Mouse (Mus musculus) limb, embryonic 13.5 days (tissue): ENCODE data around the gene Lipa. TPM values are rescaled to one million over a fixed set of nuclear protein-coding genes. Genes with fewer than 3 reads are reported as not detected.

Experiments used
- ATAC-seq: fragments of 200-750 bp; cut with Nextera tagmentation; 2 replicates; pipeline ENCODE4 v1.8.0; 2017; ENCODE audit warnings: low read depth, moderate number of reproducible peaks, moderate TSS enrichment; ENCODE audit not compliant: low FRiP score
- H3K27ac ChIP-seq: fragments of 300-500 bp; sonication (generic); 2 replicates; pipeline ENCODE4 v1.5.1; 2015; ENCODE audit warnings: inconsistent platforms, mild to moderate bottlenecking, moderate library complexity
- H3K27me3 ChIP-seq: fragments of 300-500 bp; sonication (generic); 2 replicates; pipeline ENCODE4 v1.6.1; 2015; ENCODE audit warnings: mild to moderate bottlenecking, inconsistent platforms
- H3K36me3 ChIP-seq: fragments of 300-500 bp; sonication (generic); 2 replicates; pipeline ENCODE4 v1.6.1; 2015; ENCODE audit warnings: inconsistent platforms, mild to moderate bottlenecking, moderate library complexity
- H3K4me1 ChIP-seq: fragments of 300-500 bp; sonication (generic); 2 replicates; pipeline ENCODE4 v1.6.1; 2015; ENCODE audit warnings: inconsistent platforms
- H3K4me2 ChIP-seq: fragments of 300-500 bp; sonication (generic); replicated peaks from 2 replicates; pipeline ENCODE4 v1.6.1; 2015; ENCODE audit warnings: inconsistent platforms, mild to moderate bottlenecking, moderate library complexity
- H3K4me3 ChIP-seq: fragments of 300-500 bp; sonication (generic); 2 replicates; pipeline ENCODE4 v1.5.1; 2015; ENCODE audit warnings: moderate library complexity, mild to moderate bottlenecking, inconsistent platforms
- H3K9ac ChIP-seq: fragments of 300-500 bp; sonication (generic); 2 replicates; pipeline ENCODE4 v1.6.1; 2015; ENCODE audit warnings: mild to moderate bottlenecking, inconsistent platforms
- H3K9me3 ChIP-seq: fragments of 300-500 bp; sonication (generic); 2 replicates; pipeline ENCODE4 v1.6.1; 2016; ENCODE audit warnings: inconsistent platforms
- WGBS: fragments of 180-500 bp; shearing (Covaris S2); methylation state at CpG from one replicate; pipeline ENCODE4 v1.1.7; 2015; 5-methylcytosine and 5-hydroxymethylcytosine counted together
- polyA plus RNA-seq: library from polyadenylated mRNA; unstranded; fragments of >200 nt; fragmentation: Nextera tagmentation; extraction: Ambion mirVana; gene quantifications from 2 replicates; pipeline ENCODE4 v1.2.1, GENCODE M21; 2015

Gene Lipa
- 42.0 and 46.0 TPM in 2 replicates for polyA plus RNA-seq

- peaks cover 16% of the 10 kb centered on the region for H3K4me1 ChIP-seq
- WGBS: under 1% methylated on average over 29 of the region's 29 CpGs
- no peaks in the 10 kb centered on the region for H3K9me3 ChIP-seq
- H3K4me2 ChIP-seq: peak within 1 kb of the TSS; percentile 83
- peak within 1 kb of the TSS; percentile 23; the same call in 1 of the 2 replicates for H3K27ac ChIP-seq
- peak within 1 kb of the TSS; percentile 76 for H3K9ac ChIP-seq
- peak; percentile 100 for ATAC-seq
- H3K27me3 ChIP-seq: no peaks in the 10 kb centered on the region
- no peaks in the 10 kb centered on the region for H3K36me3 ChIP-seq
- H3K4me3 ChIP-seq: peak within 1 kb of the TSS; percentile 71
These were observed at the start of gene Lipa for GRCm38 (mm10) chr19:34526941-34527682. TSS of gene Lipa (minus strand) at chr19:34527474.

- Histone ChIP-seq H3K4me2 (no peak overlapping the region), H3K4me3 (no peak overlapping the region), H3K4me1 (peaks cover 23% of the 10 kb centered on the region), H3K9ac (no peak overlapping the region), H3K27ac (no peak overlapping the region), H3K9me3 (no peaks in the 10 kb centered on the region), H3K36me3 (peaks cover 11% of the 10 kb centered on the region; the same call in 1 of the 2 replicates), H3K27me3 (no peaks in the 10 kb centered on the region)
- 88% methylated on average over 5 of the region's 5 CpGs for WGBS
- no peak for ATAC-seq
These were observed 46.4 kb upstream of the Lipa start for GRCm38 (mm10) chr19:34573650-34574049.

- Histone ChIP-seq H3K4me1 (peaks cover 24% of the 10 kb centered on the region), H3K36me3 (peaks cover 11% of the 10 kb centered on the region; the same call in 1 of the 2 replicates), H3K27me3 (no peaks in the 10 kb centered on the region), H3K4me3 (no peak overlapping the region), H3K9me3 (no peaks in the 10 kb centered on the region), H3K9ac (no peak overlapping the region), H3K27ac (no peak overlapping the region), H3K4me2 (no peak overlapping the region)
- WGBS: 67% methylated on average over 1 of the region's 1 CpGs
- no peak for ATAC-seq
These were observed 43.8 kb upstream of the Lipa start for GRCm38 (mm10) chr19:34571080-34571479.

GRCm38 (mm10) chr19:34569896-34570476 is 42.7 kb upstream of the Lipa start:
- Histone ChIP-seq H3K36me3 (peaks cover 11% of the 10 kb centered on the region; the same call in 1 of the 2 replicates), H3K4me1 (peaks cover 24% of the 10 kb centered on the region), H3K4me3 (no peak overlapping the region), H3K9ac (no peak overlapping the region), H3K27me3 (no peaks in the 10 kb centered on the region), H3K9me3 (no peaks in the 10 kb centered on the region), H3K4me2 (no peak overlapping the region), H3K27ac (no peak overlapping the region)
- WGBS: 68% methylated on average over 4 of the region's 4 CpGs
- ATAC-seq: no peak

- Histone ChIP-seq H3K4me3 (no peak overlapping the region), H3K4me2 (no peak overlapping the region), H3K36me3 (peaks cover 11% of the 10 kb centered on the region; the same call in 1 of the 2 replicates), H3K9ac (no peak overlapping the region), H3K27ac (no peak overlapping the region), H3K27me3 (no peaks in the 10 kb centered on the region), H3K4me1 (peaks cover 24% of the 10 kb centered on the region), H3K9me3 (no peaks in the 10 kb centered on the region)
- WGBS: 42% methylated on average over 7 of the region's 7 CpGs
- ATAC-seq: no peak
These were observed 42.0 kb upstream of the Lipa start for GRCm38 (mm10) chr19:34568988-34569895.

GRCm38 (mm10) chr19:34566178-34566784 is 39.0 kb upstream of the Lipa start:
- H3K4me3 ChIP-seq: no peak overlapping the region
- no peak for ATAC-seq
- H3K9me3 ChIP-seq: no peaks in the 10 kb centered on the region
- no peak overlapping the region for H3K4me2 ChIP-seq
- H3K9ac ChIP-seq: no peak overlapping the region
- H3K27ac ChIP-seq: no peak overlapping the region
- 88% methylated on average over 1 of the region's 1 CpGs for WGBS
- no peaks in the 10 kb centered on the region for H3K36me3 ChIP-seq
- H3K27me3 ChIP-seq: no peaks in the 10 kb centered on the region
- H3K4me1 ChIP-seq: peaks cover 22% of the 10 kb centered on the region

GRCm38 (mm10) chr19:34562556-34562955 is 35.3 kb upstream of the Lipa start:
- Histone ChIP-seq H3K4me1 (no peaks in the 10 kb centered on the region), H3K4me3 (no peak overlapping the region), H3K27ac (no peak overlapping the region), H3K9ac (no peak overlapping the region), H3K27me3 (no peaks in the 10 kb centered on the region), H3K9me3 (no peaks in the 10 kb centered on the region), H3K36me3 (no peaks in the 10 kb centered on the region), H3K4me2 (no peak overlapping the region)
- no peak for ATAC-seq

GRCm38 (mm10) chr19:34556621-34557020 is 29.3 kb upstream of the Lipa start:
- no peak for ATAC-seq
- Histone ChIP-seq H3K27me3 (no peaks in the 10 kb centered on the region), H3K9ac (no peak overlapping the region), H3K4me3 (no peak overlapping the region), H3K9me3 (no peaks in the 10 kb centered on the region), H3K4me1 (peaks cover 19% of the 10 kb centered on the region), H3K36me3 (no peaks in the 10 kb centered on the region), H3K27ac (no peak overlapping the region), H3K4me2 (no peak overlapping the region)
- WGBS: 83% methylated on average over 3 of the region's 3 CpGs

- H3K9ac ChIP-seq: no peak overlapping the region
- H3K36me3 ChIP-seq: no peaks in the 10 kb centered on the region
- no peaks in the 10 kb centered on the region for H3K9me3 ChIP-seq
- peaks cover 20% of the 10 kb centered on the region for H3K4me1 ChIP-seq
- H3K4me2 ChIP-seq: no peak overlapping the region
- H3K4me3 ChIP-seq: no peak overlapping the region
- no peaks in the 10 kb centered on the region for H3K27me3 ChIP-seq
- ATAC-seq: no peak
- H3K27ac ChIP-seq: no peak overlapping the region
These were observed 26.8 kb upstream of the Lipa start for GRCm38 (mm10) chr19:34554061-34554460.

GRCm38 (mm10) chr19:34553522-34553921 is 26.2 kb upstream of the Lipa start:
- H3K4me2 ChIP-seq: peak overlapping the region; percentile 49
- WGBS: 37% methylated on average over 3 of the region's 3 CpGs
- no peak for ATAC-seq

GRCm38 (mm10) chr19:34553021-34553420 is 25.7 kb upstream of the Lipa start:
- no peak overlapping the region for H3K9ac ChIP-seq
- H3K27me3 ChIP-seq: no peaks in the 10 kb centered on the region
- ATAC-seq: 0 out of 2 replicates have a peak, but pooled peaks have one; percentile 34
- peaks cover 20% of the 10 kb centered on the region for H3K4me1 ChIP-seq
- H3K27ac ChIP-seq: peak overlapping the region; percentile 40
- H3K4me2 ChIP-seq: peak overlapping the region; percentile 49
- WGBS: 42% methylated on average over 6 of the region's 6 CpGs
- H3K9me3 ChIP-seq: no peaks in the 10 kb centered on the region
- H3K36me3 ChIP-seq: no peaks in the 10 kb centered on the region
- no peak overlapping the region for H3K4me3 ChIP-seq

More at GRCm38 (mm10) chr19:34553522-34553921, 26.2 kb upstream of the Lipa start:
- Histone ChIP-seq H3K36me3 (no peaks in the 10 kb centered on the region), H3K4me3 (no peak overlapping the region), H3K4me1 (peaks cover 20% of the 10 kb centered on the region), H3K9ac (no peak overlapping the region), H3K27ac (peak overlapping the region; percentile 40; the same call in 1 of the 2 replicates), H3K9me3 (no peaks in the 10 kb centered on the region), H3K27me3 (no peaks in the 10 kb centered on the region)
